Mouse (Mus musculus) heart, embryonic 14.5 days (tissue): ENCODE measurements around the gene Adamtsl3. TPM values are rescaled to one million over a fixed set of nuclear protein-coding genes. Genes with fewer than 3 reads are reported as not detected.

Experiments
- ATAC-seq: fragments of 200-750 bp; cut with Nextera tagmentation; 2 replicates; pipeline ENCODE4 v1.8.0; 2017; ENCODE audit warnings: low read depth, moderate TSS enrichment; ENCODE audit not compliant: insufficient number of reproducible peaks, insufficient read depth, low FRiP score
- H3K27ac ChIP-seq, 2 experiments: fragments of 200-500 bp in 1 of 2; fragments of 300-500 bp in 1 of 2; sonication (generic) in 1 of 2; replicated peaks in 1 of 2; 2 replicates each; pipeline ENCODE4 v1.5.1; 2012 to 2014; ENCODE audit warnings: low read depth in 2 of 2, low read length in 2 of 2, control low read depth in 1 of 2, mild to moderate bottlenecking in 1 of 2, mixed read lengths in 1 of 2; ENCODE audit not compliant: control insufficient read depth in 1 of 2, insufficient read depth in 1 of 2
- H3K27me3 ChIP-seq: fragments of 300-500 bp; sonication (generic); 2 replicates; pipeline ENCODE4 v1.6.1; 2014; ENCODE audit warnings: mild to moderate bottlenecking, low read length, control low read depth; ENCODE audit not compliant: control insufficient read depth, insufficient read depth
- H3K36me3 ChIP-seq: fragments of 300-500 bp; sonication (generic); 2 replicates; pipeline ENCODE4 v1.6.1; 2014; ENCODE audit warnings: mild to moderate bottlenecking, control low read depth, low read length, mixed read lengths; ENCODE audit not compliant: control insufficient read depth, insufficient read depth
- H3K4me1 ChIP-seq, 2 experiments: fragments of 200-500 bp in 1 of 2; fragments of 300-500 bp in 1 of 2; sonication (generic) in 1 of 2; 2 replicates each; pipeline ENCODE4 v1.6.1; 2012 to 2014; ENCODE audit warnings: low read length in 2 of 2, control low read depth in 1 of 2, mixed read lengths in 1 of 2; ENCODE audit not compliant: control insufficient read depth in 2 of 2, insufficient read depth in 2 of 2
- H3K4me2 ChIP-seq: fragments of 300-500 bp; sonication (generic); 2 replicates; pipeline ENCODE4 v1.6.1; 2014; ENCODE audit warnings: mild to moderate bottlenecking, low read length
- H3K4me3 ChIP-seq, 2 experiments: fragments of 200-500 bp in 1 of 2; fragments of 300-500 bp in 1 of 2; sonication (generic) in 1 of 2; 2 replicates each; pipeline ENCODE4 v1.5.1; 2012 to 2014; ENCODE audit warnings: low read length in 2 of 2, mild to moderate bottlenecking in 2 of 2, control low read depth in 1 of 2, low read depth in 1 of 2, moderate library complexity in 1 of 2; ENCODE audit not compliant: control insufficient read depth in 1 of 2, insufficient read depth in 1 of 2
- H3K9ac ChIP-seq: fragments of 300-500 bp; sonication (generic); 2 replicates; pipeline ENCODE4 v1.6.1; 2014; ENCODE audit warnings: mild to moderate bottlenecking, low read length
- H3K9me3 ChIP-seq: fragments of 300-500 bp; sonication (generic); 2 replicates; pipeline ENCODE4 v1.6.1; 2016; ENCODE audit warnings: low read length, control low read depth; ENCODE audit not compliant: control insufficient read depth
- WGBS: fragments of 180-500 bp; shearing (Covaris S2); extraction: QIAGEN DNeasy Blood & Tissue Kit; methylation state at CpG from one replicate; pipeline ENCODE4 v1.1.7; 2014; 5-methylcytosine and 5-hydroxymethylcytosine counted together
- polyA plus RNA-seq: library from polyadenylated mRNA; unstranded; fragments of >200 nt; fragmentation: Nextera tagmentation; extraction: Ambion mirVana; gene quantifications from 2 replicates; pipeline ENCODE4 v1.2.1, GENCODE M21; 2014

Adamtsl3 gene
- polyA plus RNA-seq, 1 experiment from 2014 or later: 2.7 TPM

GRCm38 (mm10) chr7:82360186-82360585 lies 24.7 kb downstream of the Adamtsl3 start:
- H3K27ac ChIP-seq: no peak overlapping the region
- WGBS: 78% methylated on average over 4 of the region's 4 CpGs
- no peak for ATAC-seq

GRCm38 (mm10) chr7:82361127-82361526 lies 25.6 kb downstream of the Adamtsl3 start:
- no peak overlapping the region for H3K27ac ChIP-seq
- 85% methylated on average over 5 of the region's 5 CpGs for WGBS

More at GRCm38 (mm10) chr7:82360186-82360585, 24.7 kb downstream of the Adamtsl3 start:
- no peak overlapping the region for H3K4me3 ChIP-seq
- H3K9me3 ChIP-seq: no peaks in the 10 kb centered on the region
- no peaks in the 10 kb centered on the region for H3K36me3 ChIP-seq
- no peaks in the 10 kb centered on the region for H3K27me3 ChIP-seq
- peaks cover 3 to 6% of the 10 kb centered on the region in 2 experiments; a peak in 2 of 4 replicates for H3K4me1 ChIP-seq
- H3K9ac ChIP-seq: no peak overlapping the region
- H3K4me2 ChIP-seq: no peak overlapping the region

GRCm38 (mm10) chr7:82364567-82364966 lies 29.1 kb downstream of the Adamtsl3 start:
- Histone ChIP-seq H3K27me3 (no peaks in the 10 kb centered on the region), H3K9ac (no peak overlapping the region), H3K9me3 (no peaks in the 10 kb centered on the region), H3K4me1 (peaks cover 1 to 5% of the 10 kb centered on the region in 2 experiments; a peak in 2 of 4 replicates), H3K4me2 (no peak overlapping the region), H3K36me3 (no peaks in the 10 kb centered on the region), H3K4me3 (no peak overlapping the region), H3K27ac (no peak overlapping the region)
- no peak for ATAC-seq
- 91% methylated on average over 3 of the region's 3 CpGs for WGBS

More at GRCm38 (mm10) chr7:82361127-82361526, 25.6 kb downstream of the Adamtsl3 start:
- Histone ChIP-seq H3K4me2 (no peak overlapping the region), H3K36me3 (no peaks in the 10 kb centered on the region), H3K4me1 (peaks cover 3 to 6% of the 10 kb centered on the region in 2 experiments; a peak in 2 of 4 replicates), H3K4me3 (no peak overlapping the region), H3K27me3 (no peaks in the 10 kb centered on the region), H3K9ac (no peak overlapping the region), H3K9me3 (no peaks in the 10 kb centered on the region)
- no peak for ATAC-seq

GRCm38 (mm10) chr7:82366056-82366455 lies 30.6 kb downstream of the Adamtsl3 start:
- H3K4me1 ChIP-seq: peaks cover 0 to 2% of the 10 kb centered on the region in 2 experiments; a peak in 1 of 4 replicates
- H3K27ac ChIP-seq: no peak overlapping the region
- no peaks in the 10 kb centered on the region for H3K27me3 ChIP-seq
- no peak overlapping the region for H3K4me3 ChIP-seq
- no peak for ATAC-seq
- H3K9me3 ChIP-seq: no peaks in the 10 kb centered on the region
- no peak overlapping the region for H3K9ac ChIP-seq
- H3K36me3 ChIP-seq: no peaks in the 10 kb centered on the region
- 57% methylated on average over 4 of the region's 4 CpGs for WGBS
- H3K4me2 ChIP-seq: no peak overlapping the region

- H3K4me3 ChIP-seq: no peak overlapping the region
- WGBS: 78% methylated on average over 5 of the region's 5 CpGs
- ATAC-seq: no peak
- H3K9ac ChIP-seq: no peak overlapping the region
- H3K36me3 ChIP-seq: no peaks in the 10 kb centered on the region
- no peaks in the 10 kb centered on the region for H3K27me3 ChIP-seq
- no peak overlapping the region for H3K27ac ChIP-seq
- no peak overlapping the region for H3K4me2 ChIP-seq
- H3K9me3 ChIP-seq: no peaks in the 10 kb centered on the region
- peaks cover 0 to 2% of the 10 kb centered on the region in 2 experiments; a peak in 1 of 4 replicates for H3K4me1 ChIP-seq
These were observed 31.0 kb downstream of the Adamtsl3 start for GRCm38 (mm10) chr7:82366471-82366870.

GRCm38 (mm10) chr7:82368047-82368446 lies 32.6 kb downstream of the Adamtsl3 start:
- WGBS: 39% methylated on average over 2 of the region's 2 CpGs

GRCm38 (mm10) chr7:82370132-82370531 lies 34.6 kb downstream of the Adamtsl3 start:
- ATAC-seq: no peak
- Histone ChIP-seq H3K4me3 (no peak overlapping the region), H3K9ac (no peak overlapping the region), H3K27ac (no peak overlapping the region), H3K36me3 (no peaks in the 10 kb centered on the region), H3K4me1 (no peaks in the 10 kb centered on the region), H3K4me2 (no peak overlapping the region), H3K9me3 (no peaks in the 10 kb centered on the region), H3K27me3 (no peaks in the 10 kb centered on the region)
- WGBS: 64% methylated on average over 8 of the region's 8 CpGs

More at GRCm38 (mm10) chr7:82368047-82368446, 32.6 kb downstream of the Adamtsl3 start:
- no peak for ATAC-seq
- no peak overlapping the region for H3K4me2 ChIP-seq
- no peak overlapping the region for H3K27ac ChIP-seq
- H3K9ac ChIP-seq: no peak overlapping the region
- no peak overlapping the region for H3K4me3 ChIP-seq
- H3K27me3 ChIP-seq: no peaks in the 10 kb centered on the region
- H3K9me3 ChIP-seq: no peaks in the 10 kb centered on the region
- H3K4me1 ChIP-seq: no peaks in the 10 kb centered on the region
- no peaks in the 10 kb centered on the region for H3K36me3 ChIP-seq

- no peaks in the 10 kb centered on the region for H3K9me3 ChIP-seq
- no peak overlapping the region for H3K9ac ChIP-seq
- no peaks in the 10 kb centered on the region for H3K27me3 ChIP-seq
- no peak overlapping the region for H3K4me3 ChIP-seq
- no peak for ATAC-seq
- no peaks in the 10 kb centered on the region for H3K36me3 ChIP-seq
- H3K4me2 ChIP-seq: no peak overlapping the region
- H3K4me1 ChIP-seq: no peaks in the 10 kb centered on the region
- H3K27ac ChIP-seq: no peak overlapping the region
- 41% methylated on average over 3 of the region's 3 CpGs for WGBS
These were observed 35.9 kb downstream of the Adamtsl3 start for GRCm38 (mm10) chr7:82371411-82371810.
